Mouse (Mus musculus): ENCODE results near the gene 4930404H24Rik.

DNA sequence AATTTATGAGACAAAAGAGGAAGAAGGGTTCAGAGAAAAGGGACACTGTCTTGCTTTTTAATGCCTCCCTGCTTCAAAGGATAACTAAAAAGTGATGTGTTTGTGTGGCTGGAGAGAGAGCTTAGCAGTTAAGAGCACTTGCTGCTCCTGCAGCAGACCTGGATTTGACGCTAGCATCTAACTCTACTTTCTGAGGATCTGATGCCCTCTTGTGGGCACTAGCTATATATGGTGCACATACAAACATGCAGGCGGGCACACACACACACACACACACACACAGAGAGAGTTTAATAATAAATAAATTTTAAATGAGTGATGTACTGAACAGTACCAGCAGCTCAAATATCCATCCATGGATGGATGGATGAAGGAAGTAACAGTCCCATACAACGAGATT lies 29.3 kb upstream of the 4930404H24Rik start:
- TF ChIP-seq POLR2A (IDR thresholded peaks at IDR 0.05; ENCODE audit: control insufficient read depth, low read depth, low read length) (no peak), CTCF (IDR thresholded peaks at IDR 0.05; ENCODE audit: control insufficient read depth, insufficient read depth, insufficient replicate concordance, low read depth, low read length) (no peak)

Measured in testis, adult 2 months (tissue).